ENCODE assay signal across 22 mouse cellular contexts in the genomic region with DNA sequence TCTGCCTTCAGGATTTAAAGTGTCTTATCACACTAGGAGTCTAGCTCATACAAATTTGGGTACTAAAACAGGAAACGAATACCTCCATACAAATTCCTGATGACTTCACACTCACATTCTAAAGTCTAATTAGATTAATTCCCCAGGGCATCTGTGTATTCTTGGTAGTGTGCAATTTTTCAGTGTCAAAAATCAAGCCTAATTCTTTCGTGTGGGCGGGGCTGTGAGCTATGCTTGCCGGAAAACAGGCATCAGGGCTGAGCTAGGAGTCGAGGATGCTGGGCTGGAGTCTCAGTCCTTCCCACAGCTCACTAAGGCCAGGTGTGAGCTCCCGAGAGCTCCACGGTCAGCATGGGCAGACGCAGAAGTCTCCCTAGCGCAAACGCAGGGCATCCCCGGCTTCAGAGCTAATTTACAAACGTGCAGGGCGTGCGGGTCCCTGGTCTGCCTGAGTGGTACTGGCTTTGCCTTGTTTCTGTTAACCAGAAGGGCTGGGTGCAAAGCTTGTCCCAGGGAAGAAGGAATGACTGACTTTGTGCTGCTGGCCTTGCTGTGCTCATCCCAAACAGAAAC. TPM values are rescaled to one million over a fixed set of nuclear protein-coding genes. Genes with fewer than 3 reads are reported as not detected.
DNase-seq lines count a peak whose midpoint lies in the region; ATAC-seq and TF ChIP-seq lines count a peak whose summit lies in the region.
"Had no signal": no experiment of that assay in that cellular context is flagged by ENCODE, and none has a peak within 500 bp of the region (broad histone marks: within the 10 kb centered on the region; RNA-seq: fewer than 3 reads in every experiment).

No protein-coding gene starts in this region.

- H3K27ac ChIP-seq in heart, postnatal 0 days (ENCODE audit: low read depth) = peak overlapping the region; percentile 37
- H3K27ac ChIP-seq: heart, adult 2 months; hindbrain, embryonic 13.5 days; intestine, embryonic 15.5 days; liver, embryonic 12.5 days; midbrain, embryonic 10.5 days; neural tube, embryonic 12.5 days had no signal

- no peak for TF ChIP-seq CTCF in heart, postnatal 0 days (IDR thresholded peaks at IDR 0.05; ENCODE audit: low read depth)
- no peak for TF ChIP-seq CTCF in E14TG2a.4 (conservative IDR thresholded peaks at IDR 0.05; ENCODE audit: low read length)

- ATAC-seq in cerebellum, adult (ENCODE audit: insufficient number of reproducible peaks, low FRiP score, low TSS enrichment) = no peak
- no peak for ATAC-seq in heart, postnatal 0 days (ENCODE audit: insufficient read depth, low read depth)
- ATAC-seq: intestine, embryonic 15.5 days; liver, embryonic 12.5 days; Patski had no signal

- TF ChIP-seq EP300 in heart, postnatal 0 days (IDR thresholded peaks at IDR 0.05; ENCODE audit: low read depth) = no peak

- WGBS in heart, postnatal 0 days = 71% methylated on average over 14 of the region's 14 CpGs

- peak; percentile 33 to 47 for DNase-seq in cerebellum, adult 18-20 months
- no peak for DNase-seq in heart, postnatal 0 days (ENCODE audit: low spot score)
- no peak for DNase-seq in heart, postnatal 10 days
- peak; percentile 62 for DNase-seq in induced T-regulatory cell, adult 2 months (ENCODE audit: low read depth)
- no peak for DNase-seq in kidney, postnatal 4 days
- DNase-seq in left cerebral cortex, adult 18-20 months (ENCODE audit: low spot score in 2 of 2) = no peak
- DNase-seq: adrenal gland, adult 8-10 months; embryo, embryonic 11 days; gastrocnemius, postnatal 10 days; heart, adult 2 months; left cerebral cortex, postnatal 4 days; lung, adult 2 months; lung, postnatal 36 days; thymus, postnatal 25 days had no signal

- H3K4me2 ChIP-seq in heart, postnatal 0 days (ENCODE audit: low read depth, low read length) = no peak overlapping the region
- H3K4me2 ChIP-seq: hindbrain, embryonic 13.5 days; intestine, embryonic 15.5 days; liver, embryonic 12.5 days; neural tube, embryonic 12.5 days had no signal

- no peak overlapping the region for H3K9ac ChIP-seq in heart, postnatal 0 days (replicated peaks; ENCODE audit: low read depth, low read length)
- H3K9ac ChIP-seq: hindbrain, embryonic 13.5 days; intestine, embryonic 15.5 days; liver, embryonic 12.5 days; neural tube, embryonic 12.5 days had no signal

- intact Hi-C loops in heart, postnatal 10 days (cut with DNase I) = no loop called here

- H3K27me3 ChIP-seq in heart, postnatal 0 days (ENCODE audit: control insufficient read depth, insufficient read depth, low read length) = no peaks in the 10 kb centered on the region
- H3K27me3 ChIP-seq in E14TG2a.4 (ENCODE audit: insufficient read depth, low read length) = peaks cover 9% of the 10 kb centered on the region
- H3K27me3 ChIP-seq: intestine, embryonic 15.5 days; liver, embryonic 12.5 days; neural tube, embryonic 12.5 days; Patski had no signal

- no peaks in the 10 kb centered on the region for H3K36me3 ChIP-seq in heart, postnatal 0 days (replicated peaks; ENCODE audit: control insufficient read depth, insufficient read depth, low read length)
- H3K36me3 ChIP-seq in E14TG2a.4 (ENCODE audit: insufficient read depth, low read length) = no peaks in the 10 kb centered on the region; the same call in 1 of the 2 replicates
- H3K36me3 ChIP-seq: hindbrain, embryonic 13.5 days; intestine, embryonic 15.5 days; liver, embryonic 12.5 days; midbrain, embryonic 10.5 days; neural tube, embryonic 12.5 days had no signal

- H3K9me3 ChIP-seq in heart, postnatal 0 days (replicated peaks; ENCODE audit: control insufficient read depth, low read length) = no peaks in the 10 kb centered on the region
- no peaks in the 10 kb centered on the region for H3K9me3 ChIP-seq in E14TG2a.4 (ENCODE audit: low read length)
- H3K9me3 ChIP-seq: hindbrain, embryonic 13.5 days; intestine, embryonic 15.5 days; liver, embryonic 12.5 days; midbrain, embryonic 10.5 days; neural tube, embryonic 12.5 days had no signal

- peaks cover 48% of the 10 kb centered on the region for H3K4me1 ChIP-seq in heart, postnatal 0 days (ENCODE audit: control insufficient read depth, insufficient read depth)
- H3K4me1 ChIP-seq in E14TG2a.4 (replicated peaks; ENCODE audit: low read depth, low read length) = peaks cover 86% of the 10 kb centered on the region

- no peak overlapping the region for H3K4me3 ChIP-seq in heart, postnatal 0 days (ENCODE audit: low read depth, low read length)
- H3K4me3 ChIP-seq in E14TG2a.4 (replicated peaks; ENCODE audit: low read length) = peak overlapping the region; percentile 39
- H3K4me3 ChIP-seq: heart, adult 2 months; hindbrain, embryonic 13.5 days; intestine, embryonic 15.5 days; liver, embryonic 12.5 days; midbrain, embryonic 10.5 days; neural tube, embryonic 12.5 days had no signal

RNA-seq across cellular contexts. Expression of a gene that starts 4.7 kb away (rescaled TPM):
- total RNA-seq in heart, postnatal 0 days (2014; rRNA removed; ENCODE audit: low replicate concordance) = 6.4 and 7.7 TPM in 2 replicates
- polyA plus RNA-seq in heart, postnatal 0 days (2015; fragmentation: Nextera tagmentation; extraction: Ambion mirVana) = 10.0 and 11.4 TPM in 2 replicates
- 10 to 100 TPM; 48.6 to 60.9 TPM for total RNA-seq in heart, postnatal 10 days (2021)
- total RNA-seq in left cerebral cortex, adult 18-20 months (2021) = 100 to 1,000 TPM in 1 of 2 experiments, 10 to 100 TPM in 1; 97.8 to 101 TPM

RNA-seq across cellular contexts. Expression of a gene that starts 15.0 kb away (rescaled TPM):
- 42.2 and 69.4 TPM in 2 replicates for total RNA-seq in heart, postnatal 0 days (2014; rRNA removed; ENCODE audit: low replicate concordance)
- 19.1 and 20.3 TPM in 2 replicates for polyA plus RNA-seq in heart, postnatal 0 days (2015; fragmentation: Nextera tagmentation; extraction: Ambion mirVana)
- 10 to 100 TPM; 42.1 to 42.3 TPM for total RNA-seq in heart, postnatal 10 days (2021)
- total RNA-seq in left cerebral cortex, adult 18-20 months (2021) = 10 to 100 TPM; 42.9 to 45.1 TPM

Comparison
In these comparisons a context has a peak if more than half of its experiments do, and no peak if none do; other contexts are left out.
1. DNase-seq: peak in cerebellum, adult 18-20 months (2 of 2) and induced T-regulatory cell, adult 2 months (single experiment); none in heart, postnatal 0 days (single experiment), heart, postnatal 10 days (0 of 2), kidney, postnatal 4 days (0 of 2) and left cerebral cortex, adult 18-20 months (0 of 2).